Mouse (Mus musculus) neutrophil, adult 5-6 weeks (primary cell): Measurements from ENCODE around the gene Nptn. TPM values are rescaled to one million over a fixed set of nuclear protein-coding genes. Genes with fewer than 3 reads are reported as not detected.
A peak's percentile ranks its signal among the peaks of the same experiment; 100 is the strongest.

ENCODE experiments used
- ATAC-seq: fragments of 151-379, 151-347 bp; 2 replicates; pipeline ENCODE4 v1.8.0; 2017; ENCODE audit warnings: mild to moderate bottlenecking, moderate TSS enrichment; ENCODE audit not compliant: insufficient number of reproducible peaks, poor library complexity, low FRiP score, severe bottlenecking; ENCODE audit errors: extremely low read depth
- total RNA-seq: library from RNA; stranded (forward); fragments of 200-1000 nt; gene quantifications from 2 replicates; pipeline ENCODE4 v1.2.3, GENCODE M21; 2017

Gene Nptn
- total RNA-seq, 1 experiment from 2014 or later: 182 TPM

DNA sequence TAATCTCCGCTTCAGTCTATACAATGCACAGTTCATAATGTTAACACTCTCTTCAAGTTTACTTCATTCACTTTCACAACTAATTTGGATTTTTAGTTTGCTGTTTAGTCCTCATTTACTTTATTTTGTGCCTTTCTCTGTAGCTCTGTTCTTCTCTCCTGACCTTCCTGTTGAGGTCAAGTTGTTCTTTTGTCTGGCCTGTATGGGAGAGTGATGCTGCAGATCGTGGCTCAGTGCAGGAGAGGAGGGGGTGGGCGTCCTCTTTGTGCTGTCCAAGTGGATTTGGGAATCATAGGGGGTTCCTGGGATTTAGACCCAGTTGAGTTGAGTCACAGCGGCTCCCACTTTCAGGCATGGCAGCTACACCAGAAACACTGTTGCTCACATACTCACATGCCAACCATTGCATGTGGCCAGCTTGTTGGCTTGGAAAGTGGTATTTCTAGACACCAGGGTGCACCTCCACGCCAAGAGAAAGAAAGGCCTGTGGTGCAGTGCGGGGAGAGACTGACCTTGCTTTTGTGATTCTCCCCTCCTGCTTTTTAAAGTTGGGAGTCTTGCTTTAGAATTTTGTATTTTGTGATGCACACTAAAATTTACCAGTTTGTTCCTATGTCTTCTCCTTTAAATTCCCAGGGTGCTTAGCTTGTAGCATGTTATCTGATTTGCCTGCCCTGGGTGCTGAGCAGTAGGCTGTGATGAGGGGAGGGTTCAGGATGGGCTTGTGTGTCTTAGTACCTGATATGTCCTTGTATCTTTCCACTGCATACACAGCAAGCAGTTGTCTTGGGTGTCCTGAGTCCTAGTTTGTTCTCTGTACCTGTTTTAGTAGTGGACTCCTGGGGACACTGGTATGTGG is 66.6 kb downstream of the Nptn start:
- ATAC-seq: no peak

DNA sequence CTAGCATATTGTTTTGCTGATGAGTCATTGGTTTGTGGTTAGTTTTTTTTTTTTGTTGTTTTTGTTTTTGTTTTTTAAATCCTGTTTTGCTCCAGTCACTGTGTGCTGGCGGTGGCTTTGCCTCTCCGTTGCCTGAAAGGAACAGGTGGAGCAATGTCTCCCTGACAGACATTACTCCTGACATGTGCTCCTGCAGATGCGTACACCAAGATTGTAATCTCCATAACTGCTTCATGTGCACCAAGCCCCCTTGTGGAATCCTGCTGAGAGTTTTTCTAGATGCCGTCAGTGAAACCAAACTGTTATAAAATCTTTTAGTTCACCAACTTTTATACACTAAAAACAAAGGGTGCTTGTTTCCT is 67.2 kb downstream of the Nptn start:
- no peak for ATAC-seq

DNA sequence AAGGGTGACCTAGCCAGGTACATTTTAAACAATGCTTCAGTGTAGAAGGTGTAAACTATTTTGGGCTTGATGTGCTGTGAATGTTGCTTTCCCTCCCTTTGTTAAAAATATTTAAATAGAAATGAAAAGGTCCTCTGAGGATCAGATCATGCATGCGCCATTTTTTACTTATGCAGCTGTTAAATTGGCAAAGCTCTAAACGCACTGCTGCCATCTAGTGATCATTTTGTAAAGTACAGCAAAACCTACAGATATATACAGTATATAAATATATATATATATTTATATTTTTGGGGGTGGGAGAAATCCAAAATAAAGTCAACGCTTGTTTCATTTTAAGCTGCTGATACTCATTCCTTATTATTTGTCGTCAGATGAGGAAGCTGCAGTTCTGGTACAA is 70.0 kb downstream of the Nptn start:
- peak; percentile 61 for ATAC-seq

DNA sequence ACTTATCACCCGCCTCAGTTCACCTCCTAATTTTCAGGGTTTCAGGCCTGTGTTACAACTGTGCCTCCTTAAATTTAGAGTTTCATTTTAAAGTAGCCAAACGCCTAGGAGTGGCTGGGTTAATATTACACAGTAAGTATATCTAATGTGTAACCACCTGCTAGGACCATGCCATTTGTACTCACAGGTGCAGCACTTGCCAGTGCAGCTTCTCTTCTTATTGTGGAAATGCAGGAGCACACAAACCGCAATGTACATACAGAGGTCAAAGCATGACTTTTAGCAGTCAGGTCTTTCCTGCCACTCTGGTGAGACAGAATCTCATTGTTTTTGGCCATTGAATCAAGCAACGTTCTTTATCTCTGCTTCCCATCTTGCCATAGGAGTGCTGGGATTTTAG is 72.5 kb downstream of the Nptn start:
- ATAC-seq: no peak

DNA sequence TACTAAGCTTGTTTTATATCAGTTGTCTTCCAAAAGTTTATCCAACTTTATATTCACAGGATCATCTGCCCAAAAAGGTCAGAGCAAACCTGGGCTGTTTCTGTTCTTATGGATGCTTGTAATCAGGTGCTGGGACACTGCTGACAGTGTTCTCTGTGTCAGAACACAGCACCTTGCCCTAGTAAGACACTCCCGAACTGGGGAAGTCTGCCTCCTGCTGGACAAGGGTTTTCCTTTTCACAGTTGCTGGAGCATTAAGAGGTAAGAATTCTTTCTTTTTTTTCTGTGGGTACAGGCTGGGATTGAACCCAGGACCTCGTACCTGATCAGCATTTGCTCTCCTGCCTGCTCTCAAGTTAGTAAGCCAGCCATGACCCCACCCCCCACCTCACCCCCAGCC is 74.4 kb downstream of the Nptn start:
- ATAC-seq: no peak

DNA sequence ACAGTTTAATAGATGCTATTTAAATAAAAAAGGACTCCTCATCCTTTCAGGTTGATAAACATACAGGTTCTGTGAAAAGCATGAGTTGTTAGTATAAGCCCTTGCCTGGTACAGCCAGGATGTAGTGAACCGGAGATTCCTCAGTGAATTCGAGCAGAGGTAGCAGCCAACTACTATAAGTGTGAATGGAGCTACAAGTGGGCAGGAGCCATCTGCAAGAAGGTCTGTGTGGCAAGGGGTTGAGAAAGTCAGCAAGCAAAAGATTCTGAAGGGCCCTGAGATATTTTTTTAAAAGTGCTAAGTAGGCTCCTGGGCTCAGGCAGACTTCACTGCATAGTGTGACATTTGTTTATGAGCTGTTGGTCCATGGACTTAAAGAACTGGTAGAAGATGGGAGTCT is 74.8 kb downstream of the Nptn start:
- ATAC-seq: no peak

DNA sequence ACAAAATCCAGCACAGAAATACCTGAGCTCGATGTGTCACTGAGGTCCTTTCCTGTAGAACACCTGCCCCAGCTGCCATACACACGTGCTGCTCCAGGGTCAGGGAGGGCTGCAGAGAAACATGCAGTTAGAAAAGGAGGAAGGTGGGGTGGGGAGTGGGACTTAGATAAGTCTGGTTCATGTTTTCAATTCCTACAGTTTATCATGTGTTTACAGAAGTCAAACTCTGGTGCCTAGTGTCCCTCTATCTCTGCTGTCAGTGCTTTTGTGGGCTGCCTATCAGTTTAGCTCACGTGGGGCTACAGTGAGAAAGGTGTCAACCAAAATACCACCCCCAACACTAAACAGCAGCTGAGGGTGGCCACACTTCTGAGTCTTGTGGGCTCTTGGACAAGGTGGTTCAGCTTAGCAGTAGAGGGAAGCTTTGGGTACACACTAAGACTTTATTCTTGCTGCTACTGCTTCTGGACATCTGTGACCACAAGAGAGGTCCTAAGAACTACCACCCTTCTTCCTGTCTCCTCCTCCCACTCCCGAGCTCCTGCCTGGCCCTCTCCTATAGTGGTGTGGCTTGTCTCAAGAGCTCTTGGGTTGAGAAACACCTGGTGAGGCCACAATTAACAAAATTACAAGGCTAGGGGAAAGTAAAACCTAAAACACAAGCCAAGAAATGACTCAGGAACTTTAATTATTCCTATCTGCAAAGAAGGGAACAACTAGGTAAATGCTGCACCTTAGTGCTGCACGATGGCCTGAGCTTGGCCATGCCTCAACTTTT is 75.9 kb downstream of the Nptn start:
- no peak for ATAC-seq

DNA sequence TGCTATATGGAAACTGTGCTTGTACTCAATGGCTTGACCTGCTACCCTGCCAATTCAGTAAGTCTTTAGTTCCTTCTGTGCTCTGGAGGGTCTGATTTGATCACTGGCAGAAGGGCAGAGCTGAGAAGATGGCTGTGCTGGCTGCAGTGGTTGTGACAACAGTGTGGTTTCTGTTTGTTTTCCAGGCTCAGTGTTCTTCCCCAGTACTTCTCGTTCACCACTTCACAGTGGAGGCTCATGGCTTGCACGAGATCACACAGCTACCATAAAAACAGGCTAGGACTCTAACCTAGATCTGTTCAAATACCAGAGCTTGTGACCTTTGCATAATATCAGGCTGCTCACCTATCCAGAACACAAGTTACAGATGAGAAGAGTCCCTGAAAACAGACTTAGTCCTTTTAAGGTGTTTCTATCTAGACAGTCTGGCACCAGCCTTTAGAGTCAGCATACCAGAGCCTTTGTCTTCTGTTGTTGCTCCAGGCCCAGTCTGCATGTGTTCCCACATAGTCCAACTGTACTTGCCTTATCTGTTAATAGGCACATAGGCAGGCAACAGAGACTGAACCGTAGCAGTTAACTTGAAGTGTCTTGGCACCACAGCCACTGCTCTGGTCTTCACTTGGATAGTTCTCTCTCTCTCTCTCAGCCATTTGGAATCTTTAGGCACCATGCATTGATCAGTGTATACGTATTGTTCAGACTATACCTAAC is 76.7 kb downstream of the Nptn start:
- ATAC-seq: no peak

DNA sequence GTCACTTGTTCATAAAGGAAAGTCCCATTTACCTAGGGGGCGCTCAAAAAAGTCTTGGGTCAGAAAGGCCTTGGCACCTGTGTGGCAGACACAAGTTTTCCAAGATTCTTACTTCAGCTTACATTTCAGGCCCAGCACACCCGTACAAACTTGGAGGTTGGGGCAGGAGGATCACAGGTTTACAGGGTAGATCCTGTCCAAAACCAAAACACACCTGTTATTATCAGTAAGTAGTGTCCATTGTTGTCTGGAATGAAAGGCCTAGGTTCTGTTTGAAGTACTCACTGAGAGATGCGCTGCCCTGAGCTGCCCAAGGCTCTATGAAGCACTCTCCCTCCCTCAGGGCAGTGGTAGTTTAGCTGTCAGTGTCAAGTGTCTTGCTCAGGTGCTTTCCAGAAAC is 77.3 kb downstream of the Nptn start:
- no peak for ATAC-seq

DNA sequence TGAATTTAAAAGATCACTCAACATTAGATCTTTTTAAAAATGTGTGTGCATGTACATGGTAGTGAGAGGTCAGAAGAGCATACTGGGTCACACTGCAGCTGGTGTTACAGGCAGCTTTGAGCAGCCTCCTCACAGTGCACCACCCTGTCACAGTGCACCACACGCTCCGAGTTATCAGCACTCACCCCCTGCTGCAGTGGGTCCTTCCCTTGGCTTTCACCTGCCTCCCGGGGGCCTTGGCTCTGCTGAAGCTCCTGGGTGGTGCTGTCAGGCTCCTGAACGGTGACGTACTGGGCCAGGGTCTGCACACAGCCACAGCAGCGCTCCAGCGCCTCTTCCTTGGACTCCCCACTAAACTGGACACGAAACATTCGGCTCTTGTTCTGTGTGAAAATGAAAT is 77.9 kb downstream of the Nptn start:
- no peak for ATAC-seq

DNA sequence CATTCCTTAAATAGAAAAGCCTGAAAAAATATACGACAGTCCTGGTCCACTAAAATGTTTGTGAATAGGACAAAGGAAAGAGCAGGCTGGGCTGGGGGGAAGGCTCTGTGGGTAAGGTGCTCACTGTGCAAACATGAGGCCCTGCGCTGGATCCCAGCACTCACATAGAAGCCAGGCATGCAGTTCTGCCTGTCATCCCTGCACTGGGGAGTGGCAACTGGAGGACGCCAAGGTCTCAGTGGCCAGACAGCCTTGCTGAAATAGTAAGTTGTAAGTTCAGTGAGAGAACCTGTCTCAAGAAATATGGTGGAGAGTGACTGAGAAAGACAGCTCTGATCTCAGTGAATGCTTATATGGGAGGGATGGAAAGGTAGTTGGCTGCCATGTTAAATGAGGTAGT is 78.6 kb downstream of the Nptn start:
- no peak for ATAC-seq

DNA sequence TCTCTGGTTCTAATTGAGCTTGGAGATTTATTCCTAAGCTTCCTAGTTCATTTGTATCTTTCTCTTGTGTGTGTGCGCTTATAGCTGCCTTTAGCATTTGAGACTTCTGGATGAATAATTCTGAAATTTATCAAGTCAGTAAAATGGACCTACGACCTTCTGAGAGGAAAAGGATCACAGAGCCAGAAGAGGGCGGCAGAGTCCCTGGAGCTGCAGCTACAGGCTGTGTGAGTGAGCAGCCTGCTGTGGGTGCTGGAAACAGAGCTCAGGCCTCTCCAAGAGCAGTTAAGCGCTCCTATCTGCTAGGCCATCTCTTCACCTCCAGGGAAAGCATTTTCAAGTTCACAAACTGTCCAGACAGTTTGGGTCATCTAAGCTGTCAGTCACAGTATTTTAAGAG is 80.0 kb downstream of the Nptn start:
- ATAC-seq: no peak

DNA sequence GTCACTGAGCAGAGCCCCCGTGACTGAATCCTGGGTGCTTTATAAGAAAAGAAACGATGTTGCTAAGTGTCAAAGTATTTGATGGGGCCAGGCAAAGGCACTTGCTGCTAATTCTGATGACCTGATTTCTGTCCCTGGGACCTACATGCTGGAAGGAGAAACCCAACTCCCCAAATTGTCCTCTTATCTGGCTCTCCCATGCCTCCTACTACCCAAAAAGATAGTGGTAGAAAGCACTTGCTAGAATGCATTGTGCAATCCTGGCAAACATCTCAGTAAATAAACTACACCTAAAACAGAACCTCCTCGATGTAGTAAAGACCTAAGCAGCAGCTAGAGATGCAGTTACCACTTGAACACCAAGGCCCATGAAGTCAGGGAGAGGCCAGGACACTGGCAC is 80.8 kb downstream of the Nptn start:
- ATAC-seq: no peak

DNA sequence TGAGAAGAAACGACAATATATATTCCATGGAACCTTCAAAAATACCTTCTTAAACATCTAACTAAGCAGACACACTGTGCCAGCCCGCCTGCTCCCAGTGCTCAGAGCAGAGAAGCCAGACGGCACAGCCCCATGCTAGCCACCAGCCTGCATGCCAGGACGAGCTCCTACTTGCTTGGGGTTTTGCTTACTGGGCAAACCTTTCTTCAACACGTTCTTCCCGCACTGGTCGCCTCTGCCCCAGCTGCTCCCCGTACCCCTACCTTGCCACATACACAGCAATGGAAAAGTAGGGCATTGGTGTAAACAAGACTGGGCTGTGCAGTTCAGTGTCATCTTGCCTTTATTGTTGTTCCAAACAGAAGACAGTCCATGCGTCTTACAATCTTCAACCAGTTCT is 83.5 kb downstream of the Nptn start:
- ATAC-seq: no peak

DNA sequence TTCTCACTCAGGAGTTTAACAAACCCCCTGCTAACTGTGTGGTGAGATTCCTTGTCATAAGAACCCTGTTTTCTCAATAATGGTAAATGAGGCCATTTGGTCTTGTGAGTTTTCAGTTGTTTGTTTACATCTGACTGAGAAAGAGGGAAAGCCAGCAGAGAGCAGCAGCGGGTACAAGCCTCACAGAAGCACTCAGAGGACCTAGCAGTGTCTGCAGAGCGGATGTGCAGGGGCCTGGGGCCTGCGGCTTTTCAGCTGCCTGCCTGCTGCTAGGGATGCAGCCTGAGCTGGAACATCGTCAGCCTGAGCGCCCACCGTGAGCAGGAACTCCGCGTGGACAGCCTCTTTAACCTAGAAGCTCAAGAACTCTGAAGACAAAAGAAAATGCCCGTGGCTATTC is 84.2 kb downstream of the Nptn start:
- ATAC-seq: no peak

DNA sequence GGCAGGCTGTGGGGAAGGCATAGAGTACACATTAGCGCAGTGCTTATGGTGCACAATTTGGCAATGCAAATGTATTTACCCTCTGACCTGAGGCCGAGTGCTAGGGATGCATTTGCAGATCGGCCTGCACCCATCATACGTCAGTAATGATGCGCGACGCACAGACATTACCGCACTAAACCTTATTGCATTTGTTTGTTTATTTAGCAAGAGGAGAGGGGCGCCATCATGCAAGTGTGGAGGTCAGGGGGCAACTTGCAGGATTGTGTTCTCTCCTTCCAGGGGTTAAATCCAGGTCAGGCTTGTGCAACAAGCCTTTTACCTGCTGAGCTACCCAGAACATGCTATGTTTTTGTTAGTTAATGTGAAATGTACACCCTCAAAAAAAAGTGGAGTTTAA is 85.2 kb downstream of the Nptn start:
- ATAC-seq: no peak

DNA sequence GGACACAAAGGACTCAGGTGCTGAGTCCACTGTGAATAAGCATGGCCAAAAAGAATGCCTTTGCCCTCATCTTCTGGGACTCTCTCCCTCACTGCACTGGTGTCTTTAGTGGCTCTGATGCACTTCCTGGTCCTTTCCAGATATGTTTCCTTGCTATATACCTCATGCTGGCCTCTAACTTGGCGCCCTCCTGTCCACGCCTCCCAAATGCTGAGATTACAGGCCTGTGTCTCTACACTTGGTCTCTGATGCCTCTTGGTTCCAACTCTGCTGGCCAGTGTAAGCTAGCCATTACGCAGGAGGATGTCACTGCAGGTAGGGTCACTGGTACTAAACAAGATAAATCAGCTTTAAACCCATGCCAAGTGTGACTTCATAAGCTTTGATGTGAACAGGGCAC is 86.1 kb downstream of the Nptn start:
- no peak for ATAC-seq

DNA sequence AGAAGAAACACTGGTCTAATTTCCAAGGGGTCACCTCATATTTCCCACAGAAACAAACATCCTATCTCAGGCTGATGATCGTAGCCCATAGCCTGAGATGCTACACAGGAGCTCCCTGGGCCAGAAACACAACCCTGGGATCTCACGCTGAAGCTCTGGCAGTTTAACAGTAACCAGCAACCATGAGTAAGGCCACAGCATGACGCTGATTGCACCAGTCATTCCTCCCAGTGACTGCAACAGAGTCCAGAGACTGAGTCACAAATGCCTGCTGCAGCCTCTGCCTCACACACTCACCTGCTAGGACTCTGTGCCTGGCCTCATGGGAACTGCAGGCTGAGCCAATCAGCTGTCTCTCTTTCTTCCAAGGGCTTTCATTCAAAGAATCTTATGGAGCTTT is 87.0 kb downstream of the Nptn start:
- ATAC-seq: no peak

DNA sequence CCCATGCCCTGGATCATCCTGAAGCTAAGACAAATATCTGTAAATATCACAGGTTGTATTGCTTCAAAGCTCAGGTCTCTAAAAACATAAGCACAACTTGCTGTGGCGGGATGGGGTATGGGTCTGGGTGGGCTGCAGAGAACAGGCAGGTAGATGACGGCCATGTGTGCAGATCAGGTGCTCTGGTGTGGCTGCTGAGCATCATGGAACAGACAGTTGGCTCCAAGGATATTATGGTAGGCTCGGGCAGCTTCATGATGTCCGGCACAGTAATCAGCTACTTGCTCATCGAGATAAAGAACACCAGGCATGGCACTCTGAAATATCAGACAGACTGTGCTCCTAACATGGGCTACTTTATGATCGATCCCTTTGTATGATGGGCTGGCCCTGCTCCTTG is 87.8 kb downstream of the Nptn start:
- ATAC-seq: no peak

DNA sequence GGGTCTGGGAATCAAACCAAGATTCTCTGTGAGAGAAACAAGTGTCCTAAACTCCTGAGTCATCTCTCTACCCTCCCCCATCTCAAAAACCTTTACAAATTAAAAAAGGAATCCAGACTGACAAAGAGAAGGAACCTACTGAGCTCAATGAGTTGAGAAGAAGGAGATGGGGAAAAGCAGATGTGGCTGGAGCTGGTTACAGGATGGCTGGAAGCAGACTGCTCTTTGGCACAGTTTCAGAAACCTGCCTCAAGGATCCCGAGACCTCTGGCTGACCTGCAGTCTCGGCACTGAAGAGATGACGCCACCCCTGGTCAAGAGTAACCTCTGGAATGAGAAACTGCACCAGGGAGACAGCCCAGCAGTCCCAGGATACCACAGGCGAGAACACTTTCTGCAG is 90.4 kb downstream of the Nptn start:
- no peak for ATAC-seq
